Mouse (Mus musculus): Measurements from ENCODE around the gene Lime1. TPM values are rescaled to one million over a fixed set of nuclear protein-coding genes. Genes with fewer than 3 reads are reported as not detected.

Lime1 gene
- 12.2 and 13.5 TPM in 2 replicates for polyA plus RNA-seq (2015; fragmentation: Nextera tagmentation; extraction: Ambion mirVana)

DNA sequence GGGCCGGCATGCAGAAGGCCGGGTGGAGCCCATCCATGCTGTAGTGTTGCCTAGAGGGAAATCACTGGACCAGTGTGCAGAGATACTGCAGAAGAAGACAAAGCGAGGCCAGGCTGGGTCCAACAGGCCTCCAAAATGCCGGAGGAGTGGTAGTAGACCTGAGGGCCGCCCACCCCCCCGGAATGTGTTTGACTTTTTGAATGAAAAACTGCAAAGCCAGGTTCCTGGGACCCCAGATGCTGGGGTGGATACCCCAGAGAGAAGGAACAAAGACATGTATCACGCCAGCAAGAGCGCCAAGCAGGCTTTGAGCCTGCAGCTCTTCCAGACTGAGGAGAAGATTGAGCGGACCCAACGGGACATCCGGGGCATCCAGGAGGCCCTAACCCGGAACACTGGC lies at the start of gene Lime1:
Lime1 (plus strand) TSS at position 301 of the 400 bp plus-strand sequence.
- Histone ChIP-seq H3K27ac (ENCODE audit: low read length) (no peak within 1 kb of the TSS), H3K9ac (replicated peaks; ENCODE audit: low read depth) (no peak within 1 kb of the TSS), H3K4me3 (ENCODE audit: low read depth, low read length) (no peak within 1 kb of the TSS), H3K36me3 (ENCODE audit: insufficient read depth, low read length) (peaks cover 28% of the 10 kb centered on the region), H3K27me3 (replicated peaks; ENCODE audit: insufficient read depth, low read length) (no peaks in the 10 kb centered on the region), H3K9me3 (ENCODE audit: low read length) (no peaks in the 10 kb centered on the region), H3K4me1 (ENCODE audit: insufficient read depth, low read depth, low read length) (no peaks in the 10 kb centered on the region), H3K4me2 (replicated peaks; ENCODE audit: low read depth, low read length) (no peak within 1 kb of the TSS)
- ATAC-seq, result no peak
- no peak for DNase-seq (ENCODE audit: low spot score)
- 93% methylated on average over 12 of the region's 12 CpGs for WGBS
- TF ChIP-seq CTCF (IDR thresholded peaks at IDR 0.05), result no peak
- no peak for TF ChIP-seq EP300 (IDR thresholded peaks at IDR 0.05)

DNA sequence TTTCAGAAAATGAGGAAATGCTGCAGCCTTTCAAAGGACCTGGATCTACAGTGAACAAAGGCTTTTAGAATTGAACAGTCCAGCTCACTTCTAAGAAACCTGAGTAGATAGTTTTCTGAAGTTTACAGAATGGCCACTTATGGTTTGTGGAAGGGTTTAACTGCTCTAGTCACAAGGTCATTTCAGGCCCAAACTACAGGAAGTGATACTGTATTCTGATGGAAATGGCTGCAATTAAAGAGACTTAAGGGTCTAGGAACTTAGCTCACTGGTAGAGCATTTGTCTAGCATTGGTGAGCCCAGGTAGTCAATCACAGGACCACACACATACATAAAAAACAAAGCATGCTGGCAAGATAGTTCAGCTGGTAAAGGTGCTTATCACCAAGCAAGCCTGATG lies 47.3 kb upstream of the Lime1 start:
- TF ChIP-seq EP300 (IDR thresholded peaks at IDR 0.05) (no peak), CTCF (IDR thresholded peaks at IDR 0.05) (no peak)
- no peak overlapping the region for H3K27ac ChIP-seq (ENCODE audit: low read length)
- H3K4me3 ChIP-seq (ENCODE audit: low read depth, low read length), result no peak overlapping the region
- no peak for DNase-seq (ENCODE audit: low spot score)
- no peaks in the 10 kb centered on the region for H3K9me3 ChIP-seq (ENCODE audit: low read length)
- no peaks in the 10 kb centered on the region for H3K27me3 ChIP-seq (replicated peaks; ENCODE audit: insufficient read depth, low read length)
- H3K36me3 ChIP-seq (ENCODE audit: insufficient read depth, low read length), result peaks cover 23% of the 10 kb centered on the region; the same call in 1 of the 2 replicates
- H3K4me2 ChIP-seq (replicated peaks; ENCODE audit: low read depth, low read length), result no peak overlapping the region
- H3K4me1 ChIP-seq (ENCODE audit: insufficient read depth, low read depth, low read length), result no peaks in the 10 kb centered on the region
- ATAC-seq, result no peak
- no peak overlapping the region for H3K9ac ChIP-seq (replicated peaks; ENCODE audit: low read depth)

DNA sequence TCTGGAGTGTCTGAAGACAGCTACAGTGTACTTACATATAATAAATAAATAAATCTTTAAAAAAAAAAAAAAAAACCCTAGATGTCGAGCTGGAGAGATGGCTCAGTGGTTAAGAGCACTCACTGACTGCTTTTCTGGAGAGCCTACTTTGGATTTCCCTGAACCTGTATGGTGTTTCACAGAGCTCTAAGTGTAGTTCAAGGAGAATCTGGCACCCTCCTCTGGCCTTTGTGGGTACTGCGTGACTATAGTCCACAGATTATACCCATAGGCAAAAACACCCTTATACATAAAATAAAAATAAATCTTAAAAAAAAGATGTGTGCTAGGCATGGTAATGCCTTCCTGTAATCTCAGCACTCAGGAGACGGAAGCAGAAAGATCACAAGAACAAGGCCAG lies 45.9 kb upstream of the Lime1 start:
- no peak overlapping the region for H3K4me3 ChIP-seq (ENCODE audit: low read depth, low read length)
- no peak for TF ChIP-seq EP300 (IDR thresholded peaks at IDR 0.05)
- TF ChIP-seq CTCF (IDR thresholded peaks at IDR 0.05), result peak; percentile 77
- no peak overlapping the region for H3K9ac ChIP-seq (replicated peaks; ENCODE audit: low read depth)
- H3K36me3 ChIP-seq (ENCODE audit: insufficient read depth, low read length), result peaks cover 23% of the 10 kb centered on the region; the same call in 1 of the 2 replicates
- ATAC-seq (peak; percentile 62), DNase-seq (ENCODE audit: low spot score) (peak; percentile 73)
- no peaks in the 10 kb centered on the region for H3K27me3 ChIP-seq (replicated peaks; ENCODE audit: insufficient read depth, low read length)
- no peaks in the 10 kb centered on the region for H3K4me1 ChIP-seq (ENCODE audit: insufficient read depth, low read depth, low read length)
- no peaks in the 10 kb centered on the region for H3K9me3 ChIP-seq (ENCODE audit: low read length)
- H3K4me2 ChIP-seq (replicated peaks; ENCODE audit: low read depth, low read length), result no peak overlapping the region
- 57% methylated on average over 3 of the region's 3 CpGs for WGBS
- no peak overlapping the region for H3K27ac ChIP-seq (ENCODE audit: low read length)

DNA sequence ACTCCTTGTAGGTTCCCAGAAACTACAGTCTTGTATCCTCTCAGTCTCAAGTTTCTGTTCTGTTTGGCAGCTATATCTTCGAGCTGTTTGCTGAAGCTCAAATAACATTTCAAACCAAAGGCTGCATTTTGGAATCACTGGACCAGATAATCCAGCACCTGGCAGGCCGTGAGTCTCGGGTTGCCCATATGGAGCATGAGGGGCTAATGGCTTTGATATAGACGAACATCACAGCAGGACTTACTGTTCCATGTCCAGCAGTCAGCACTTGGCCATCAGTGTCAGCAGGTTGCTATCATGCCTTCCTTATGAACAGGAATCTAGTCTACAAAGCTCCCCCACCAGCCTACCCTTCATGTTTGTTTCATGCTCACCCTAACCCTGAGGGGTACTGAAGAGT lies 39.5 kb upstream of the Lime1 start:
- no peaks in the 10 kb centered on the region for H3K27me3 ChIP-seq (replicated peaks; ENCODE audit: insufficient read depth, low read length)
- DNase-seq (ENCODE audit: low spot score) (no peak), ATAC-seq (no peak)
- no peak overlapping the region for H3K27ac ChIP-seq (ENCODE audit: low read length)
- WGBS, result 92% methylated on average over 4 of the region's 4 CpGs
- H3K4me1 ChIP-seq (ENCODE audit: insufficient read depth, low read depth, low read length), result no peaks in the 10 kb centered on the region
- H3K9ac ChIP-seq (replicated peaks; ENCODE audit: low read depth), result no peak overlapping the region
- H3K4me2 ChIP-seq (replicated peaks; ENCODE audit: low read depth, low read length), result no peak overlapping the region
- H3K9me3 ChIP-seq (ENCODE audit: low read length), result no peaks in the 10 kb centered on the region
- H3K36me3 ChIP-seq (ENCODE audit: insufficient read depth, low read length), result peaks cover 22% of the 10 kb centered on the region; the same call in 1 of the 2 replicates
- TF ChIP-seq EP300 (IDR thresholded peaks at IDR 0.05) (no peak), CTCF (IDR thresholded peaks at IDR 0.05) (no peak)
- no peak overlapping the region for H3K4me3 ChIP-seq (ENCODE audit: low read depth, low read length)

DNA sequence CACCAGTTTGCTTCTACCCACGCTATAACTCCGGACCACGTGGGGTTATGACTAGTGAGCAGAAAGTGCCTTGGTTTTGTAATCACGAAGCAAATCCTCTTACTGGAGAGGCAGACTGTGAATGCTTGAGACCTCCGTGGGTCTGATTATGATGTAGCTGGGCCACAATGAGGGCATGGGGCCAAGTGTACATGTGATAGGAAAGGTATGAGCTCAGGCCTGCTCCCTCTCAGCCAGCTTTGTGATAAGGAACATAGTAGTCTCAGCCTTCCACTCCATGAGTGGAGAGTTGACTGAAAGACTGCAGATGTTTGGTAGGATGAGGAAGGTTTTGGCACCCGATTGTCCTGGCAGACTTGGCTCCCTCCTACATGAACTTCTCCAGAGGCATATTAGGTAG lies 37.1 kb upstream of the Lime1 start:
- Histone ChIP-seq H3K36me3 (ENCODE audit: insufficient read depth, low read length) (peaks cover 13% of the 10 kb centered on the region; the same call in 1 of the 2 replicates), H3K9ac (replicated peaks; ENCODE audit: low read depth) (no peak overlapping the region), H3K9me3 (ENCODE audit: low read length) (no peaks in the 10 kb centered on the region), H3K27ac (ENCODE audit: low read length) (no peak overlapping the region), H3K27me3 (replicated peaks; ENCODE audit: insufficient read depth, low read length) (no peaks in the 10 kb centered on the region), H3K4me3 (ENCODE audit: low read depth, low read length) (no peak overlapping the region), H3K4me2 (replicated peaks; ENCODE audit: low read depth, low read length) (no peak overlapping the region), H3K4me1 (ENCODE audit: insufficient read depth, low read depth, low read length) (no peaks in the 10 kb centered on the region)
- DNase-seq (ENCODE audit: low spot score) (no peak), ATAC-seq (no peak)
- 89% methylated on average over 6 of the region's 6 CpGs for WGBS
- TF ChIP-seq EP300 (IDR thresholded peaks at IDR 0.05) (no peak), CTCF (IDR thresholded peaks at IDR 0.05) (no peak)

DNA sequence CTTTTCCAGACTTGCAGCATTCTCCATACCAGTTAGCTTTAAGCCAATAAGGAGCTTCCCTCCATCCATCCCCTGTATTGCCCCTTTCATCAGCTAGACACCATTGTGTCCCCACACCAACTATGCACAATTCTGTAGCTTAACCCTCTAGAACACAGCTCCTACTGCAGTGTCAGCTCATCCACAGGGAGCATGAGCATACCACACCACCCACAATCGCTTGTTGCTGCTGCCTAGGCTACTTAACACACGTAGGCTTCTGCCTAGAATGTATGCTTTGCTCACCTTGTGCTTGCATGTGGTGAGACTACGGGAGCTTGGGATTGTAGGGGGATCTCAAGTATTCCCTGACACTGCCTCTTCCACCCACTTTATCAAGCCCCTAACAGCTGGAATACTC lies 23.1 kb upstream of the Lime1 start:
- Histone ChIP-seq H3K9ac (replicated peaks; ENCODE audit: low read depth) (no peak overlapping the region), H3K36me3 (ENCODE audit: insufficient read depth, low read length) (peaks cover 40% of the 10 kb centered on the region), H3K4me3 (ENCODE audit: low read depth, low read length) (no peak overlapping the region), H3K9me3 (ENCODE audit: low read length) (no peaks in the 10 kb centered on the region), H3K4me2 (replicated peaks; ENCODE audit: low read depth, low read length) (no peak overlapping the region), H3K4me1 (ENCODE audit: insufficient read depth, low read depth, low read length) (no peaks in the 10 kb centered on the region), H3K27ac (ENCODE audit: low read length) (no peak overlapping the region), H3K27me3 (replicated peaks; ENCODE audit: insufficient read depth, low read length) (no peaks in the 10 kb centered on the region)
- no peak for DNase-seq (ENCODE audit: low spot score)
- TF ChIP-seq CTCF (IDR thresholded peaks at IDR 0.05) (no peak), EP300 (IDR thresholded peaks at IDR 0.05) (no peak)
- no peak for ATAC-seq
- whole genome bisulfite sequencing, result 75% methylated on average over 3 of the region's 3 CpGs

GRCm38 (mm10) chr2:181363946-181364345 lies 15.9 kb upstream of the Lime1 start:
- Histone ChIP-seq H3K9me3 (ENCODE audit: low read length) (no peaks in the 10 kb centered on the region), H3K4me3 (ENCODE audit: low read depth, low read length) (peak overlapping the region; percentile 91; the same call in 1 of the 2 replicates), H3K27ac (ENCODE audit: low read length) (no peak overlapping the region), H3K9ac (replicated peaks; ENCODE audit: low read depth) (no peak overlapping the region), H3K4me1 (ENCODE audit: insufficient read depth, low read depth, low read length) (peaks cover 13% of the 10 kb centered on the region; the same call in 1 of the 2 replicates), H3K36me3 (ENCODE audit: insufficient read depth, low read length) (peaks cover 26% of the 10 kb centered on the region), H3K27me3 (replicated peaks; ENCODE audit: insufficient read depth, low read length) (no peaks in the 10 kb centered on the region), H3K4me2 (replicated peaks; ENCODE audit: low read depth, low read length) (peak overlapping the region; percentile 97; the same call in 1 of the 2 replicates)
- DNase-seq (ENCODE audit: low spot score) (no peak), ATAC-seq (no peak)
- TF ChIP-seq CTCF (IDR thresholded peaks at IDR 0.05) (no peak), EP300 (IDR thresholded peaks at IDR 0.05) (no peak)
- WGBS, result 77% methylated on average over 3 of the region's 3 CpGs

Data from lung, postnatal 0 days (tissue).